Mouse (Mus musculus) ZHBTc4 (cell line): ENCODE data around the gene RPS10-NUDT3.
A peak's percentile ranks its signal among the peaks of the same experiment; 100 is the strongest.

Experiments used
- DNase-seq: peaks from one replicate; pipeline ENCODE4 v3.0.0-alpha.2; 2011; ENCODE audit warnings: low read depth, low spot score

Gene RPS10-NUDT3

GRCm38 (mm10) chr17:27555075-27555511 is 79.9 kb downstream of the RPS10-NUDT3 start:
- peak; percentile 93 for DNase-seq

GRCm38 (mm10) chr17:27554062-27554960 is 80.7 kb downstream of the RPS10-NUDT3 start:
- peak; percentile 61 for DNase-seq

GRCm38 (mm10) chr17:27552215-27553201 is 82.5 kb downstream of the RPS10-NUDT3 start:
- DNase-seq: no peak

GRCm38 (mm10) chr17:27551393-27551940 is 83.6 kb downstream of the RPS10-NUDT3 start:
- DNase-seq: peak; percentile 77

GRCm38 (mm10) chr17:27549234-27549633 is 85.8 kb downstream of the RPS10-NUDT3 start:
- no peak for DNase-seq

GRCm38 (mm10) chr17:27547253-27547868 is 87.7 kb downstream of the RPS10-NUDT3 start:
- no peak for DNase-seq

GRCm38 (mm10) chr17:27546574-27547085 is 88.4 kb downstream of the RPS10-NUDT3 start:
- no peak for DNase-seq

- DNase-seq: no peak
These were observed 89.0 kb downstream of the RPS10-NUDT3 start for GRCm38 (mm10) chr17:27545991-27546390.

GRCm38 (mm10) chr17:27544551-27544950 is 90.5 kb downstream of the RPS10-NUDT3 start:
- DNase-seq: no peak

GRCm38 (mm10) chr17:27541984-27542383 is 93.0 kb downstream of the RPS10-NUDT3 start:
- DNase-seq: no peak

- no peak for DNase-seq
These were observed 93.8 kb downstream of the RPS10-NUDT3 start for GRCm38 (mm10) chr17:27541261-27541660.

- peak; percentile 94 for DNase-seq
These were observed 100.3 kb downstream of the RPS10-NUDT3 start for GRCm38 (mm10) chr17:27534718-27535117.

GRCm38 (mm10) chr17:27533354-27533753 is 101.7 kb downstream of the RPS10-NUDT3 start:
- no peak for DNase-seq

- no peak for DNase-seq
These were observed 102.9 kb downstream of the RPS10-NUDT3 start for GRCm38 (mm10) chr17:27532095-27532494.
